Mouse (Mus musculus) layer of hippocampus, adult 2 months (tissue): ENCODE results near the gene Bptf. TPM values are rescaled to one million over a fixed set of nuclear protein-coding genes. Genes with fewer than 3 reads are reported as not detected.

ENCODE experiments used
- DNase-seq, 2 experiments: peaks; one replicate each; pipeline ENCODE4 v3.0.0; 2022; ENCODE audit warnings: low spot score in 2 of 2
- H3K27ac ChIP-seq: fragments of 200-600 bp; 2 replicates; pipeline ENCODE4 v1.8.1; 2022
- H3K4me3 ChIP-seq: fragments of 200-600 bp; 2 replicates; pipeline ENCODE4 v1.8.1; 2022; ENCODE audit warnings: mild to moderate bottlenecking
- CTCF ChIP-seq: fragments of 200-600 bp; conservative IDR thresholded peaks from 2 replicates; pipeline ENCODE4 v1.8.1; 2022; ENCODE audit warnings: antibody characterized with exemption, mild to moderate bottlenecking, moderate library complexity
- total RNA-seq, 2 experiments: library from RNA; stranded (reverse); gene quantifications; 2 replicates each; pipeline ENCODE4 v1.2.3; 2021

The Bptf gene
- total RNA-seq, 2 experiments from 2014 or later, result 69.3 to 76.2 TPM

DNA sequence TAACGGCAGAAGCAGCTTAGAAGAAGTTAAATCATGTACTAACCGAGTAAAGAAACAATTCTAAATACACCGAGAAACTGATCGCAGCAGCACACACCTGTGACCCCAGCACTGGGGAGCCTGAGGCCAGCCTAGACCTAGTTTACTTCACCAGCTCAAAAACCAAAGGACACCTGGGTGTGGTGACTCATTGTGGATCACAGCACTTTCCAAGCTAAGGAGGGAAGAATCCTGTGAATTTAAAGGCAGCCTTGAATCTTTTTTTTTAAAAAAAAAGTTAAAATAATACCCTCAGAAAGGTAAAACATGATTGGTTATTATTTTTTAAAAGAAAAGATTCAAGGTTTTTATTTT, 24.2 kb downstream of the Bptf start:
- H3K4me3 ChIP-seq, result no peak overlapping the region
- no peak for DNase-seq
- TF ChIP-seq CTCF, result no peak
- no peak overlapping the region for H3K27ac ChIP-seq

GRCm38 (mm10) chr11:107106978-107107724, 24.8 kb downstream of the Bptf start:
- Histone ChIP-seq H3K27ac (no peak overlapping the region), H3K4me3 (no peak overlapping the region)
- DNase-seq, result no peak
- no peak for TF ChIP-seq CTCF

GRCm38 (mm10) chr11:107106461-107106860, 25.5 kb downstream of the Bptf start:
- Histone ChIP-seq H3K27ac (no peak overlapping the region), H3K4me3 (no peak overlapping the region)
- no peak for TF ChIP-seq CTCF
- no peak for DNase-seq

DNA sequence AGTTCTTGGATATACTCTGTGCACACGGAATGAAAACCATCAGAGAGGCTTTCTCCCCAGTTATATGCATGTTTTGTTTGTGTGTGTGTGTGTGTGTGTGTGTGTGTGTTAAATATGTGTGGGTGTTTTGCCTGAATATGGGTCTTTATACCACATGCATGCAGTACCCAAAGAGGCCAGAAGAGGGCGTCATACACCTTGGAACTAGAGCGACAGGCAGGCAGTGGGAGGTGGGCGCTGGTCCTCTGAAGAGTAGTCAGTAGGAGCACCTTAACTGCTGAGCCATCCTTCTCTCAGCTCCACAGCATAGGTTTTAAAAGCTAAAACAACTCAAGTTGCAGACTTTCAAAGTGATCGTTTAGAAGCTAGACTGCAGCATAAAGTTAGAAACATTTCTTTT, 26.7 kb downstream of the Bptf start:
- peak; percentile 32 to 76 for DNase-seq
- peak; percentile 86 for TF ChIP-seq CTCF
- Histone ChIP-seq H3K27ac (no peak overlapping the region), H3K4me3 (no peak overlapping the region)

DNA sequence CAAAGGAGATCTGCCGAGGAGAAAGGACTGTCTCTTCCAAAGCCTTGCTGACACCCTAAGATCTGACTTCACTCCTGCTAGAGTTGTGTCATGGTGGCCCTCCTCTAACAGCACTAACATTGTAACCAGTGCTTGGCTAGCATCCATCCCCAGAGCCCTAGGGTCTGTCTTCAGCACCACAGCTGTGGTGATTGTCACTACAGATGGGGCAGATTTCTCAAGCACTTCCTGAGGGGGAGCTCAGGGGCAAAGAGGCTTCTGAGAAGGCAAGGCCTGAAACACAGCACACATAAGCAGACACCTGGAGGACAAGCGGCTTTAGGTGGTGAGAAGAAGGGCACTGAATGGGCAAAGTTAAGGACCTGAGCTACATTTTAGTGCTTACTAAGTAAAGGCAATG, 28.2 kb downstream of the Bptf start:
- no peak overlapping the region for H3K4me3 ChIP-seq
- DNase-seq, result no peak
- no peak overlapping the region; the same call in 1 of the 2 replicates for H3K27ac ChIP-seq
- no peak for TF ChIP-seq CTCF

GRCm38 (mm10) chr11:107103224-107103589, 28.7 kb downstream of the Bptf start:
- Histone ChIP-seq H3K27ac (no peak overlapping the region; the same call in 1 of the 2 replicates), H3K4me3 (no peak overlapping the region)
- no peak for TF ChIP-seq CTCF
- no peak for DNase-seq

DNA sequence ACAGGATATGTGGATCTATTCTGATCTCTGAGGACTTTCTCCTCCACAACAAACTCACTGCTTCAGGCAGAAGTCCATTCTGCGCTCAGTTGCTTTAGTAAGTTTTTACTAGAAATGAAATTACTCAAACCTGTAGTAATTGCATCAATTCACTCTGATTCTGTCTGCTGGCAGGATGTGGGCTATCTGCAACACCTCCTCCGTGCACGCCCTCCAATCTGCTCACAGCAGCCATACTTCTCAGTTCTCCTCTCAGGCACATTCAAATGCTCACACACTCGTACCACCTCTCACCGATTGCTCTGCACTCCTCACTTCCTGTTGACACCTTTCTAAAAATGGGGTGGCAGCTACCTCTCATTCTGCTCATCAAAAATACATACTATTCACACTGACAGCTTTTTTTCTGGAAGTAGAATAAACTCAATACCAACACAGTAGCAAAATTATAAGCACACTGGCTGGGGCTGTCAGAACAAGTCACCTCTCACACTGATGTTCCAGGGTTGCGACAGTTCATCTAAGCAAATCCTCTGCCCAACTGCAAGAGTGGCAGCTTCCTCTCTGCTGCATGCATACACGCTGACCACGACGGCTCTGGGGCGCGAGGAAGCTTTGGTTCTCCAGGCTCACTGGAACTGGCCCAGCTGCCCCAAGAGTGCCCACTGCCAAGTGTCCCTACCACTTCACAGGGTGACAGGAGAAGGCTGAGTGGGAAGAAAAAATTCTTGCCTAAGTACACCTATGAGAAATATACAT, 29.3 kb downstream of the Bptf start:
- H3K4me3 ChIP-seq, result no peak overlapping the region; the same call in 1 of the 2 replicates
- peak; percentile 27 to 43 for DNase-seq
- TF ChIP-seq CTCF, result no peak

DNA sequence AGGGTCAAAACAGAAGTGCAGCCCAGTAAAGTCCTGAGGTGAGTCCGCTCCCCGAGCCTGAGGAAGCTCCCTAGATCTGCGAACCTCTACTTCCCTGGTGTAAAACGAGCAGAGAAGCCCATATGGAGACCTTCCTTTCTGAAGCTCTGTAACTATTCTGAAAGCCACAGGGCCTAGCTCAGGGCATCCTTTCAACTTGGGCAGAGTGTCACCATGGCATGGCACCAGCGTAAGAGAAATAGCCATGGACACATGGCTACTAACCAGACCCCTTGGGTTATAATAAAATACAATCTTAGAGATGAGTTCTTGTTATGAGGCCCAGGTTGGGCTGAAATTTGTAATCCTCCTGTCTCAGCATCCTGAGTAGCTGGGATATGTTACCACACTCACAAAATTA, 35.0 kb downstream of the Bptf start:
- H3K27ac ChIP-seq, result no peak overlapping the region
- DNase-seq, result no peak
- H3K4me3 ChIP-seq, result no peak overlapping the region
- TF ChIP-seq CTCF, result no peak

More for the DNA sequence above, 29.3 kb downstream of the Bptf start:
- H3K27ac ChIP-seq, result no peak overlapping the region

- Histone ChIP-seq H3K27ac (no peak overlapping the region), H3K4me3 (no peak overlapping the region)
- DNase-seq, result no peak
- TF ChIP-seq CTCF, result no peak
These were observed 38.1 kb downstream of the Bptf start for GRCm38 (mm10) chr11:107093871-107094270.

GRCm38 (mm10) chr11:107092637-107093036, 39.3 kb downstream of the Bptf start:
- no peak for DNase-seq
- Histone ChIP-seq H3K27ac (no peak overlapping the region), H3K4me3 (no peak overlapping the region)
- TF ChIP-seq CTCF, result 0 out of 2 replicates have a peak, but pooled peaks have one; percentile 17

- no peak for DNase-seq
- TF ChIP-seq CTCF, result no peak
- no peak overlapping the region for H3K4me3 ChIP-seq
- no peak overlapping the region for H3K27ac ChIP-seq
These were observed 46.1 kb downstream of the Bptf start for GRCm38 (mm10) chr11:107085866-107086265.

DNA sequence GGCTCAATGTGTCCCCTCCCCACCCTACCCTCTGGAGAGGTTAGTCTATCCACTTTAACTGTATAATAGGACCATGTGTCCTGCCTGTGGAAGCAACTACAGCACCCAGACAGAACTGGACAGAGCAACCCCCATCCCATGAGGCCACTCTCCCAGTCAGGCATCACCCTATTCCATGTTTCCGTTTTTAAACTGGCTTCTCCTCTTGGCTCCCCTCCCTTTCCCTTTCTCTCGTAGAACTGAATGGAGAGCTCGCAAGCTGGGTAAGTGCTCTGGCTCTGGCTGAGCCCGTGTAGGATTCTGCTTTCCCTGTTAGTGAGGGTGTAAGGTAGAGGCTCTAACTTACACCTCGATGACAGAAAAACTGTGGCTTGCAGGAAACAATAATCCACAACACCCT, 48.4 kb downstream of the Bptf start:
- DNase-seq, result no peak
- no peak for TF ChIP-seq CTCF
- no peak overlapping the region for H3K27ac ChIP-seq
- no peak overlapping the region for H3K4me3 ChIP-seq

DNA sequence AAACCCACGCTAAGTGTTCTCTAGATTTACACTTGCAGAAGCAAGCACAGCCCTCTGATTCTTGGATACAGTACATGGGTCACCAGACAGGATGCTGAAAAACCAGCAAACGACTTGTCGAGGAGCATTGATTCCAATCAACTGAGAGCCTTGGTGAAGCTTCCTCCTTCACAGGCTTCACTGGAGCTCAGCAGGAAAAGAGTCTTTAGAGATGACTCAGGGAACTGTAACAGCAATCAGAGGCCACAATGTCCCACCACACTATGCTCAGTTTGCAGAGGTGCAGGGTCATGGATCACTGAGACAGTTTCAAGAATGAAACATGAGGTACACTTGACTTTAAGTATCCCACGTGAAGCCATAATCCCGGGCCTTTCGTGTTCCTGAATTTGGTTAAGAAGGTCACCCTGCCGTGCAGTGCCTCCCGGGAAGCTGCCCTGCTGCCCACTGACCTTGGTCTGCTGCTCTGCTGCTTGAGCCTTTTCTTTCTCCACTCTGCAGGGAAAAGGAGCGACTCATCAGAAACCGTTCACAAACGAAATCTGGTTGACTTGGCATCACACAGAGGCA, 66.6 kb downstream of the Bptf start:
- Histone ChIP-seq H3K27ac (no peak overlapping the region), H3K4me3 (no peak overlapping the region)
- no peak for TF ChIP-seq CTCF
- DNase-seq, result no peak
